Mouse (Mus musculus): ENCODE measurements around the gene Mink1.

DNA sequence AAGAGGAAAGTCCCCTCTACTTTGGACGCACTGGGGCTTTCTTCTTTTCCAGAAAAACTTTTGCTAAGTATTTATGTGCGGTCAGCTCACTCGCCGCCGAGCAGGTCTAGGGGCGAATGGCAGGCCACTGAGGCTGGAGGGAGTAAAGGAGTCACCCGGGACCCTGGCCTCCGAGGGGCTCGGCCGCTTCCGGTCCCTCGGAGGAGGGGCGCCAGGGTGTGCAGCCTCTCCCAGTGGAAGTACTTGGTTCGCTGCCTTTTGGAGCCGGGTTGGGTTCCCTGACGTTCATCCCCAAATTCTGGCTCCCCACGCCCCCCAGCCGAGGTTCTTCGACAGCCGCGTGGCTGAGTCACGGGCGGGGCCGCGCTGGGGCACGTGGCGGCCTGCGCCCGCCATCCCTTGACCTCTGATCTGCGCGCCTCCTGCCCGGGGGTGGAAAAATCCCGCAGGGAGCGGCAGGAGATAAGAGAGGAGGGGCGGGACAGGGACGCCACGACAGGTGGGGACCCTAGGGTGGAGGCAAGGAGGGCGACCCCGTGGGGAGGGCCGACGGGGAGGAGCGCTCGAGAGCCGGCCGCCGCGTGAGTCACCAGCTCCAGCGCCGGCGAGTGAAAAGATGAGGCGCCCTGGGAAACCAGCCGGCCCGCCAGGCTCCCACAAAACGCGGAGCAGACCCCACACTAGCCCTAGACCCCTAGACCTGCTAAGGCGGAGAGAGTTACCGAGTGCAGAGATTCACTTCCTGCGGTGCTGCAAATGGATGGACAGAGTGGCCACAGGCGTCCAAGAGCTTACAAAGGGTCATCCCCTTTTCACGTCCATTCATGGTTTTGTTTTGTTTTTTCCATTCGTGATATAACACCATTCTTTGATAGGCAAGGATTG, 93.1 kb downstream of the Mink1 start:
- TF ChIP-seq CTCF (IDR thresholded peaks at IDR 0.05; ENCODE audit: borderline replicate concordance, control insufficient read depth, extremely low read depth, insufficient read depth, low read length, poor library complexity): no peak
- TF ChIP-seq POLR2A (IDR thresholded peaks at IDR 0.05; ENCODE audit: control insufficient read depth, extremely low read depth, insufficient read depth, low read length, poor library complexity): no peak

All from thymus, adult 2 months (tissue).